Mouse (Mus musculus): ENCODE measurements around the gene Ccdc171. TPM values are rescaled to one million over a fixed set of nuclear protein-coding genes. Genes with fewer than 3 reads are reported as not detected.

Ccdc171 gene
- polyA plus RNA-seq, 1 experiment, result 2.2 TPM

DNA sequence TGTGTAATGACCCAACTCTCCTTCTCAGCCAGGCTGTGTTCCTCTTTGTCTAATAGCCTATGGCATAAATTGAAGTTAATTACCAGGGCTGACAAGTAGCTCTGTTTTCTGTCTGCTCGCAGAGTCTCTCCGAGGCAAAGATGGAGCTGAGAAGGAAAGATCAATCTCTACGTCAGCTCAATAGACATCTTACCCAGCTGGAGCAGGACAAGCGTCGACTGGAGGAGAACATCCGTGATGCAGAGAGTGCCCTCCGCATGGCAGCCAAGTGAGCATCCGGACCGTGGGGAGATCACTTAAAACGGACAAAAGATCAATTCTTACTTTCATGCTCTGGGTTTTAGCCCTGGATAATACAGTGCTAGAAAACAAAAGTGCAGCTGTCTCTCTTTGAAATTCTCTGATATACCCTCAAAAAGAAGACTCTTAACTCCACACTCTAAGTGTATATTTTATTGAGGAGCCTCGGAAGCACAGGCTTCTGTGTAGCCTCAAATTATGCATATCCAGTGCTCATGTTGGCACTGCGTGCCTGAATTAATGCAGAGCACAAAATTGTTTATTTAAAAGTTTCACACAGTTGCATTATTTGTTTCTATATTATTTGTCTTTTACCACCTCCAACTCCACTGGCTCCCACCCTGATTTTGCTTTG, 217.6 kb downstream of the Ccdc171 start:
- H3K4me1 ChIP-seq (replicated peaks; ENCODE audit: control insufficient read depth, insufficient read depth, low read length), result no peaks in the 10 kb centered on the region
- DNase-seq, result no peak
- no peak overlapping the region for H3K27ac ChIP-seq (ENCODE audit: control insufficient read depth, insufficient read depth, low read length)
- H3K27me3 ChIP-seq (ENCODE audit: control insufficient read depth, insufficient read depth, low read length), result no peaks in the 10 kb centered on the region
- H3K4me3 ChIP-seq (ENCODE audit: control insufficient read depth, insufficient read depth, low read length), result no peak overlapping the region
- WGBS, result 97% methylated on average over 12 of the region's 12 CpGs
- TF ChIP-seq CTCF (IDR thresholded peaks at IDR 0.05; ENCODE audit: borderline replicate concordance, control insufficient read depth, extremely low read depth, insufficient read depth, low read length, poor library complexity) (no peak), POLR2A (IDR thresholded peaks at IDR 0.05; ENCODE audit: control insufficient read depth, extremely low read depth, insufficient read depth, low read length, poor library complexity) (no peak)
- H3K36me3 ChIP-seq (ENCODE audit: control insufficient read depth, insufficient read depth, low read length), result no peaks in the 10 kb centered on the region

DNA sequence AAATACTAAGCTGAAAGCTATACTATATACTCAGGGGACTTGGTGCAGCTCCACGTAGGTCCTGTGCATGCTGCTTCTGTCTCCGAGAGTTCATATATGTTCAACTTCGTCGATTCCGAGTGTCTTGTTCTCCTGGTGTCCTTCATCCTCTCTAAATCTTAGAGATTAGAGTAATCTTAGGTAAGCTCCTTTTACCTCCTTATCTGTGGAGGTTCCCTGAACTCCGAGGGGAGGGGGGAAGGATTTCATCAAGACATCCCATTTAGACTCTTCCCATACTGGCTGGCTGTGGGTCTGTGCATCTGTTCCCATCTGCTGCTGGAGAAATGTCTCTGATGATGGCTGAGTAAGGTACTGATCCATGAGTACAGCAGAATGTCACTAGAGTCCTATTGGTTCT, 249.8 kb downstream of the Ccdc171 start:
- Histone ChIP-seq H3K4me1 (replicated peaks; ENCODE audit: control insufficient read depth, insufficient read depth, low read length) (no peaks in the 10 kb centered on the region), H3K4me3 (ENCODE audit: control insufficient read depth, insufficient read depth, low read length) (no peak overlapping the region), H3K27me3 (ENCODE audit: control insufficient read depth, insufficient read depth, low read length) (no peaks in the 10 kb centered on the region), H3K27ac (ENCODE audit: control insufficient read depth, insufficient read depth, low read length) (no peak overlapping the region), H3K36me3 (ENCODE audit: control insufficient read depth, insufficient read depth, low read length) (no peaks in the 10 kb centered on the region)
- 96% methylated on average over 6 of the region's 6 CpGs for WGBS
- TF ChIP-seq POLR2A (IDR thresholded peaks at IDR 0.05; ENCODE audit: control insufficient read depth, extremely low read depth, insufficient read depth, low read length, poor library complexity) (no peak), CTCF (IDR thresholded peaks at IDR 0.05; ENCODE audit: borderline replicate concordance, control insufficient read depth, extremely low read depth, insufficient read depth, low read length, poor library complexity) (no peak)
- DNase-seq, result no peak

DNA sequence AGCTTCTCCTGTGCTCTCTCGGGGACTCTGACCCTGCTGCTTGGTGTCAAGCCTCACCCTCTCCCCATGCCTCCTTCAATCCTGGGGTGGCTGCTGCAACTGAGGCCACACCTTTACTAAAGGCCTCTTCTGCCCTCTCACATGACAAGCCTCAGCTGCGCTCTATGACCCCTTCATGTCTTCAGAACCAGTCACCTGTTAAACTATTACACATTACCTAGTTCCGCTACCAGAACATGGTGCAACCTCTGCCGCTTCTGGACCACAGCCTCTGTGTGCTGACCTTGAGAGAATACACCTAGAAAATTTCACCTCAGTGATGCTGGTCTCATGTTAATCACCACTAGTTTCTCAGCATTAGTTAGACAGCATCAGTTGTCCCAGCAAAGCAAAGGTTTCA, 254.7 kb downstream of the Ccdc171 start:
- no peaks in the 10 kb centered on the region for H3K4me1 ChIP-seq (replicated peaks; ENCODE audit: control insufficient read depth, insufficient read depth, low read length)
- no peaks in the 10 kb centered on the region for H3K36me3 ChIP-seq (ENCODE audit: control insufficient read depth, insufficient read depth, low read length)
- no peaks in the 10 kb centered on the region for H3K27me3 ChIP-seq (ENCODE audit: control insufficient read depth, insufficient read depth, low read length)
- no peak overlapping the region for H3K4me3 ChIP-seq (ENCODE audit: control insufficient read depth, insufficient read depth, low read length)
- DNase-seq, result no peak
- 96% methylated on average over 4 of the region's 4 CpGs for WGBS
- TF ChIP-seq CTCF (IDR thresholded peaks at IDR 0.05; ENCODE audit: borderline replicate concordance, control insufficient read depth, extremely low read depth, insufficient read depth, low read length, poor library complexity) (no peak), POLR2A (IDR thresholded peaks at IDR 0.05; ENCODE audit: control insufficient read depth, extremely low read depth, insufficient read depth, low read length, poor library complexity) (no peak)
- no peak overlapping the region for H3K27ac ChIP-seq (ENCODE audit: control insufficient read depth, insufficient read depth, low read length)

DNA sequence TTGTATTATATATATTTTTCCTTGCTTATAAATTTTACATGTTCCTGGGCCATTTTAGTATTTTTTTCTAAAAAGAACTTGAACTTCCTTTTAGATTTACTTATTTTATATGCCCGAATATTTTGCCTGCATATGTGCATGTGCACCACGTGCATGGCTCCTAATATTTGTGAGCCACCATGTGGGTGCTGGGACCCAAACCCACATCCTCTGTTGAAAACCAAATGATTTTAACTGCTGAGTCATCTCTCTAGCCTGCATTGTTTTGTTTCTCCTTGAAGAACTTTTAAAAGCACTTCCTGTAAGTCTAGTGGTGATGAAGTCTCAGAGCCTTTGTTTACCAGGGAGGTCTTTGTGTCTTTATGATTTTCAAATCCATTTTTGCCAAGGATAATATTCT, 259.8 kb downstream of the Ccdc171 start:
- Histone ChIP-seq H3K27me3 (ENCODE audit: control insufficient read depth, insufficient read depth, low read length) (no peaks in the 10 kb centered on the region), H3K27ac (ENCODE audit: control insufficient read depth, insufficient read depth, low read length) (no peak overlapping the region), H3K4me3 (ENCODE audit: control insufficient read depth, insufficient read depth, low read length) (no peak overlapping the region), H3K4me1 (replicated peaks; ENCODE audit: control insufficient read depth, insufficient read depth, low read length) (no peaks in the 10 kb centered on the region), H3K36me3 (ENCODE audit: control insufficient read depth, insufficient read depth, low read length) (no peaks in the 10 kb centered on the region)
- no peak for TF ChIP-seq CTCF (IDR thresholded peaks at IDR 0.05; ENCODE audit: borderline replicate concordance, control insufficient read depth, extremely low read depth, insufficient read depth, low read length, poor library complexity)
- TF ChIP-seq POLR2A (IDR thresholded peaks at IDR 0.05; ENCODE audit: control insufficient read depth, extremely low read depth, insufficient read depth, low read length, poor library complexity), result no peak
- 7% methylated on average over 2 of the region's 2 CpGs for WGBS
- DNase-seq, result no peak

DNA sequence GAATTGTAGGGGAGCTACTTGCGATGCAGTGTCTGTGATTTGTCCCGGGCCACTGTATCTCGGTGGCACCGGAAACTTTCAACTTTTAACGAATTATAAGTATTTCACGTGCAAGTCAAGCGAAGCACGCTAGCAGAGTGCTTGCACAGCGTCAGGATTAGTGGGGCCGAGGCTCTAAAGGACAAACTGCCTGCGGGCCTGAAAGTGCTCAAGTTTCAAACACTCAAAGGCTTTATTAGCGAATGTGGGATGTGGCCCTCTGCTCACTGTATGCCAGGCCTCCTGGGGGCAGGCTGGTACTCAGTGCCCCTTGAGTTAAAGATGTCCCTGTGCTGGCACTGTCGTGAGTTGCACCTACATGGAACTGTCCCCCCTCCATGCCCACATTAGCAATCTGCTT, 266.5 kb downstream of the Ccdc171 start:
- no peaks in the 10 kb centered on the region for H3K27me3 ChIP-seq (ENCODE audit: control insufficient read depth, insufficient read depth, low read length)
- DNase-seq, result no peak
- no peak overlapping the region for H3K4me3 ChIP-seq (ENCODE audit: control insufficient read depth, insufficient read depth, low read length)
- no peaks in the 10 kb centered on the region for H3K4me1 ChIP-seq (replicated peaks; ENCODE audit: control insufficient read depth, insufficient read depth, low read length)
- TF ChIP-seq CTCF (IDR thresholded peaks at IDR 0.05; ENCODE audit: borderline replicate concordance, control insufficient read depth, extremely low read depth, insufficient read depth, low read length, poor library complexity) (no peak), POLR2A (IDR thresholded peaks at IDR 0.05; ENCODE audit: control insufficient read depth, extremely low read depth, insufficient read depth, low read length, poor library complexity) (no peak)
- H3K27ac ChIP-seq (ENCODE audit: control insufficient read depth, insufficient read depth, low read length), result no peak overlapping the region
- 96% methylated on average over 13 of the region's 13 CpGs for WGBS
- no peaks in the 10 kb centered on the region for H3K36me3 ChIP-seq (ENCODE audit: control insufficient read depth, insufficient read depth, low read length)

DNA sequence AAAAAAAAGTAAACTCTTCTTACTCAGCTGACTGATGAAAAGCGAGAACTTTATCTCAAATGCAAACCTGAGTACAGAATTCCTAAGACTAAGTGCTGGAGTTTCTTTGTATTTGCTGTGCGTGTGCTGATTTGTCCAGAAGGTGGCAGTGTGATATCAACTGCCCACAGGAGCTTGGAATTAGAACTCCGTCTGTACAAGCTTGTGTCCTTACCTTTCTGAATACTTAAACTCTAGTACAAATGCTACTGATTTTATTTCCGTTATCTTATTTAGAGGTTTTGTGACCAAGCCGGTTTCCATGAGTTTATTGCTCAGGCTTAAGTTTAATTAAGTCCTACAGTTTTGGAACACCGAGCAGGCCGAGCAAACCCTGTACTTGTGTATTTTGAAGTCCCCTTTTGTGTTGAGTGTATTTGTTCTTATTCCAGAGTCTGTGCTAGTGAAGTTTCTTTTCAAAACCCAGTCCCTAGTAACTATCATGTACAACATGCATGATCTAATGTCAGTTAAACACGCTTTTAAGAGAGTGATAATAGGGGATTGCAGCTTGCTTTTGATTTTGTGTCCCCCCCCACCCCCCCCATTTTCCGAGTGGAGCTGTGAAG, 269.1 kb downstream of the Ccdc171 start:
- no peak for TF ChIP-seq POLR2A (IDR thresholded peaks at IDR 0.05; ENCODE audit: control insufficient read depth, extremely low read depth, insufficient read depth, low read length, poor library complexity)
- no peak for TF ChIP-seq CTCF (IDR thresholded peaks at IDR 0.05; ENCODE audit: borderline replicate concordance, control insufficient read depth, extremely low read depth, insufficient read depth, low read length, poor library complexity)
- 66% methylated on average over 9 of the region's 9 CpGs for WGBS
- Histone ChIP-seq H3K4me3 (ENCODE audit: control insufficient read depth, insufficient read depth, low read length) (no peak overlapping the region), H3K36me3 (ENCODE audit: control insufficient read depth, insufficient read depth, low read length) (no peaks in the 10 kb centered on the region), H3K4me1 (replicated peaks; ENCODE audit: control insufficient read depth, insufficient read depth, low read length) (no peaks in the 10 kb centered on the region), H3K27ac (ENCODE audit: control insufficient read depth, insufficient read depth, low read length) (no peak overlapping the region), H3K27me3 (ENCODE audit: control insufficient read depth, insufficient read depth, low read length) (no peaks in the 10 kb centered on the region)
- DNase-seq, result no peak
